Mouse (Mus musculus) large intestine, adult 2 months (tissue): ENCODE data around the gene Usp49. TPM values are rescaled to one million over a fixed set of nuclear protein-coding genes. Genes with fewer than 3 reads are reported as not detected.

ENCODE experiments used
- DNase-seq: peaks from one replicate; pipeline ENCODE4 v3.0.0-alpha.2; 2012; ENCODE audit warnings: low read depth, low spot score
- WGBS: fragments of 180-500 bp; shearing (Covaris S2); methylation state at CpG from one replicate; pipeline ENCODE4 v1.1.7; 2018; 5-methylcytosine and 5-hydroxymethylcytosine counted together
- polyA plus RNA-seq: library from polyadenylated mRNA; depleted of rRNA; stranded (reverse); fragments of >200 nt; gene quantifications from 2 replicates; pipeline ENCODE4 v1.2.3, GENCODE M21; 2012; rRNA removed

The Usp49 gene
- polyA plus RNA-seq, 1 experiment, result 5.0 TPM

GRCm38 (mm10) chr17:47715037-47715436 lies 84.5 kb downstream of the Usp49 start:
- no peak for DNase-seq
- 42% methylated on average over 3 of the region's 3 CpGs for WGBS

DNA sequence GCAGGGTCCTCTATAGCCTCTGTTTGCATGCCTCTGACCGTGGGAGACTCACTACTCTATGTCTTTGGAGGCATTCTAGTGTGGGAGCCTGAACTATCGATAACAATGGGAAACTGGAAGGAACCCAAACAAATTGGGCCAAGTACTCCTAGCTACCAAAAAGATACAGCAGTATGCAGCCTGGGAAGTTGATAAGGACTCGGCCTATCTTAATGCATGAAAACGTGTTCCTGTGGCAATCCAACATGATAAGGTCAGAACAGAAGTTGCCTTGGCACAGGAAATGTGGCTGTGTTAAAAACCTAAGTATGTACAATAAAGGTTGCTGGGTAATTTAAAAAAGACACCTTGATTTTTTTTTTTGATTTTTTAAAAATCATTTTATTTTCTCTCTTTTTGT lies 90.7 kb downstream of the Usp49 start:
- WGBS, result 81% methylated on average over 4 of the region's 4 CpGs
- DNase-seq, result no peak

DNA sequence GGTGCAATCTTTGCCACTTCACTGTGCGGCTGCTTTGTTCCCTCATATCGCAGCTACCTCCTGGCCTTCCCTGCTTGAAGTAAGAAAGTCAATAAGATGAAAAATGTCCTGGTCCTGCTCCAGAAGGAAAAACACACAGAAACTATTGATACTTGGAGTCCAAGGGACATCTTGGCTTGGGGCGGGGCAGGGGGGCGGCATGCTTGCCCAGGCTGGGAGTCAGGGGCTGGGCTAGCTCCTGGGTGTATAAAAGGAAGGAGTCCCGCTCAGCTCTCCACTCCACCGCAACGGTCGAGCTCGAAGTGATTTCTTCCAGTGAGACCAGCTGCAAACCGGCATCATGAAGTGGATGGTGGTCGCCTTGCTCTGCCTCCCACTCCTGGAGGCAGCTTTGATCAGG lies 96.1 kb downstream of the Usp49 start, which contains the start of gene Pgc:
Gene Pgc, plus strand, starts transcription at position 277 of the 400 bp plus-strand sequence.
- 55% methylated on average over 11 of the region's 11 CpGs for WGBS
- DNase-seq, result no peak

DNA sequence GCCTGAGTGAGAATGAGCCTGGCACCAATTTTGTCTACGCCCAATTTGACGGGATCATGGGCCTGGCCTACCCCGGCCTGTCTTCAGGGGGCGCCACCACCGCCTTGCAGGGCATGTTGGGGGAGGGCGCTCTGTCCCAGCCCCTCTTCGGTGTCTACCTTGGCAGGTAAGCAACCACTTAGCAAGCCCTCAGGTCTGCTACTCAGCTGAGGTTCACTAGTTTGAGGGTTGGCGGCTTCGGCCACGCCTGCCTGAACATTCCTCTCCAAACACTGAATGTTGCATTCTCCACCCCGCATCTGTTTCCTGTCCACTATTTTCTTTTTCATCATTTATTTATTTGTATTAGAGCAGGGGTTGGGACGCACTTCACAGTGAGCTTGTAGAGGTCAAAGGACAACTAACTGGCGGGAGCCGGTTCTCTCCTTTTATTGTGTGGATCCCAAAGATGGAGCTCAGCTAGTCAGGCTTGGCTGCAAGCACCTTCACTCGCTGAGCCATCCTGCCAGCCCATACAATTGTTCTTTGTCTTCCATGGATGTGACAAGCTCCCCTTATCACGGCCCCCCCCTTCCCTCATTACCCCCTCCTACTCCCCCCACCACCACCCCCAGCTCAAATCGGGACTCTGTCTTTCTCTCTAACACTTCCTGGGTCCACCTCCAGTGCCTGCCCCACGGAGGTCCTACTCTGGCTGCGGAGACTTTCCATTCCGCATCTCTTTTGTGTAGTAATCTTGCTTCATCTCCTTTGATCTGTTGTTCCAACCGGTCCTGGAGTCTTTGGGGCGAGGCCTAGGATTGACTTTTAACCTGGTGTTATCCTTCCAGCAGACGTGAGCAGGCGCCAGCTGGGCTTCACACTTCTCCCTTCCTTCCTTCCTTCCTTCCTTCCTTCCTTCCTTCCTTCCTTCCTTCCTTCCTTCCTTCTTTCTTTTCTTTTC lies 100.4 kb downstream of the Usp49 start:
- WGBS, result 44% methylated on average over 24 of the region's 24 CpGs
- DNase-seq, result no peak

GRCm38 (mm10) chr17:47735553-47736100 lies 105.1 kb downstream of the Usp49 start:
- 80% methylated on average over 14 of the region's 14 CpGs for WGBS

More at GRCm38 (mm10) chr17:47735553-47736100, 105.1 kb downstream of the Usp49 start:
- no peak for DNase-seq

Other genes starting within 250 kb of the Usp49 start
- gene Guca1b, start 245.3 kb upstream of the Usp49 start, polyA plus RNA-seq, result 1.3 and 1.6 TPM in 2 replicates
- gene Guca1a, start 230.1 kb upstream of the Usp49 start, polyA plus RNA-seq, result 2.2 and 3.0 TPM in 2 replicates
- 10.9 and 11.6 TPM in 2 replicates for gene AI661453, start 194.1 kb upstream of the Usp49 start, polyA plus RNA-seq
- 0.19 and 0.51 TPM in 2 replicates for gene 1700001C19Rik, start 193.3 kb upstream of the Usp49 start, polyA plus RNA-seq
- 15.3 and 19.7 TPM in 2 replicates for gene Taf8, start 128.4 kb upstream of the Usp49 start, polyA plus RNA-seq
- gene Ccnd3, start 125.6 kb upstream of the Usp49 start, polyA plus RNA-seq, result 57.0 and 63.7 TPM in 2 replicates
- gene Bysl, start 19.2 kb upstream of the Usp49 start, polyA plus RNA-seq, result 8.4 and 10.4 TPM in 2 replicates
- gene Med20, start 19.1 kb upstream of the Usp49 start, polyA plus RNA-seq, result 21.7 and 23.7 TPM in 2 replicates
- gene Gm20517, start 19.1 kb upstream of the Usp49 start, polyA plus RNA-seq, result 0.14 and 0.17 TPM in 2 replicates
- 105 and 126 TPM in 2 replicates for gene Tomm6, start 57.7 kb downstream of the Usp49 start, polyA plus RNA-seq
- 4.4 and 7.3 TPM in 2 replicates for gene Frs3, start 58.3 kb downstream of the Usp49 start, polyA plus RNA-seq
- gene Gm21981, start 63.8 kb downstream of the Usp49 start, polyA plus RNA-seq, result 0.70 and 0.87 TPM in 2 replicates
- 0.56 and 0.86 TPM in 2 replicates for gene Prickle4, start 64.0 kb downstream of the Usp49 start, polyA plus RNA-seq
- 3.9 and 21.9 TPM in 2 replicates for gene Pgc, start 96.2 kb downstream of the Usp49 start, polyA plus RNA-seq
- gene Tfeb, start 106.3 kb downstream of the Usp49 start, polyA plus RNA-seq, result 18.0 and 20.3 TPM in 2 replicates
- gene Mdfi, start 204.0 kb downstream of the Usp49 start, polyA plus RNA-seq, result 4.3 and 4.6 TPM in 2 replicates